Mouse (Mus musculus): ENCODE results near the gene Lzic.
"Not testable (repeated sequence)": the region's sequence is repeated elsewhere in the genome, so short reads cannot be mapped to it uniquely, and the experiment has no call there.

Lzic gene

DNA sequence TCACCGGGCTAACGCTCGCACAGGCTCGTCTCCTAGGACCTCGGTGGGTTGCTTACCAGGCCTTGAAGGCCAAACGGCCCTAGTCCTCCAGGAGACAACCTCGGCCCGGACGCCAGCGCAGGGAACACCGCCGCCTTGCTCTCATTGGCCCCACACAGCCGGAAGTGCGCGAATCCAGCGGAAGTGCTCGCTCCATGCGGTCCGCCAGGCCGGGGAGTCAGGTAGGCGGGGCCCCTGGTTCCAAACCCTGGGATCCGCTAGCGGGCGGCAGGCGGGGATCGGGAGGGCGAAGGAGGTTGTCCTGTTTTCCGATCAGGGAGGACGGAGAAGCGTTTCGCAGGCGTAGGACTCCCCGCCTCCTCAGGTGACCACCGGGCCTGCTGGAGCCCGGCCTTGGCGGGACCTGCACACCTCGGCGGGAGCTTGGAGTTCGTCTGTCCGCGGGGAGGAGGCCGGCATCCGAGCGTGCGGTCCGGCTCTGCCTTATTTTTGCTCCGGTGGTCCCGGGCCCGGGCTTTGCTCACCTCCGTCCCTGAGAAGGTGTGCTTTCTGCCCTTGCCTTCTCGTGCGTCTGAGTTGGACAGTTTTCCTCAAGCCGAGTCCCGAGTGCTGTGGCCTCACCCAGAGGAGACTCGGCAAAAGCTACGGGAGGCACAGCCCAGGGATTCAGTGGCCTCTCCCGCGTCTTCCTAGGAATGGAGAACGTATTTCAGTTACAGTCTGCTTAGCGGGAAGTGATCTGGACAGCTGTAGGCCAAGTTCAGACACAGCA is at the start of gene Lzic, which contains the start of gene Nmnat1:
Gene Lzic (plus strand): TSS at position 177 of the 772 bp plus-strand sequence.
Gene Nmnat1 (minus strand): TSS at position 150 of the 772 bp plus-strand sequence.
- DNase-seq (ENCODE audit: low spot score) = peak; percentile 86

DNA sequence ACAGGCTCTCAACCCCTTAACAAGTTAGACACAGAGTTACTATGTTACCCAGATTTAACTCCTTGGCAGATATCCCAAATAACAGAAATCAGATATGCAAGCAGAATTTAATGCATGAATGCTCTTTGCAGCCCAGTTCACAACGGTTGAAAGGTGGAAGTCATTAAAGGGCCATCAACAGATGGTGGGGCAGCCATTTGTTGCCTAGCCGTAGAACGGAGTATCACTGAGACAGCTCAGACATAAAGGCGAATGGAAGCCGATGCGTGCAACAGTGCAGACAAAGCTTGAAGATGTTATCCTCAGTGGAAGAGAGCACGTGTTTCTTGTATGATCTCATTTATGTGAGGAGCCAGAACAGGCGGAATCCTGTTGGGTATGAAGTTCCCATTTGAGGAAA is 44.5 kb upstream of the Lzic start:
- no peak for DNase-seq (ENCODE audit: low spot score)

DNA sequence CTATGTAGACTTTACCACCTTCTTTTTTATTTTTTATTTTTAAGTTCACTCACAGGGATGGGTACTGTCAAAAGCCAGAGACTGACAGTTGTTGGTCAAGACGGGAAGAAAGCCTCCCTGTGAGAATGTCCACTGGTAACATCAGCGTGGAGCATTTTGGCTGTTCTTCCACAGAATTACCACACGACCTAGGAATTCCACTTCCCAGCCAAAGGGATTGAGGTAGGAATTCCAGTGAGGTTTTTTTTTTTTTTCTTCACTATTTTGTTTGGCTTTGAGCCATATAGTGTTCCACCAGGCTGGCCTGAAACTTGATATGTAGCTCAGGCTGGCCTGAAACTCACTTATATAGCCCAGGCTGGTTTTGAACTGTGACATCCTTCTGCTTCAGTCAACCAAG is 42.6 kb upstream of the Lzic start:
- DNase-seq (ENCODE audit: low spot score) = no peak

DNA sequence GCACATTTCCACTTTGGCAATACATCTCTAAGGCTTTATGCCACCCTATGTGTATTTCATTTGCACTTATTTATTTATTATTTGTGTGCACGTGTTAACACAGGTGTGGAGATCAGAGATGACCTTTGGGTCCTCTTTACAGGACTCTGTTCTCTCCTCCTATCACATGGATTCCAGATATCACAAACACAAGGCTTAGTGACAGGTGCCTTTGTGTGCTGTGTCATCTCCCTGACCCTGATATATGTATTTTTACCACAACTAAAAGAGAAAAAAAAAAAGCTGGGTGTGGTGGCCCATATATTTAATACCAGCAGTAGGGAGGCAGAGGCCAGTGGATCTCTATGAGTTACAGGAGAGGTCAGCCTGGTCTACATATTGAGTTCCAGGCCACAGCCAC is 40.6 kb upstream of the Lzic start:
- DNase-seq (ENCODE audit: low spot score) = no peak

DNA sequence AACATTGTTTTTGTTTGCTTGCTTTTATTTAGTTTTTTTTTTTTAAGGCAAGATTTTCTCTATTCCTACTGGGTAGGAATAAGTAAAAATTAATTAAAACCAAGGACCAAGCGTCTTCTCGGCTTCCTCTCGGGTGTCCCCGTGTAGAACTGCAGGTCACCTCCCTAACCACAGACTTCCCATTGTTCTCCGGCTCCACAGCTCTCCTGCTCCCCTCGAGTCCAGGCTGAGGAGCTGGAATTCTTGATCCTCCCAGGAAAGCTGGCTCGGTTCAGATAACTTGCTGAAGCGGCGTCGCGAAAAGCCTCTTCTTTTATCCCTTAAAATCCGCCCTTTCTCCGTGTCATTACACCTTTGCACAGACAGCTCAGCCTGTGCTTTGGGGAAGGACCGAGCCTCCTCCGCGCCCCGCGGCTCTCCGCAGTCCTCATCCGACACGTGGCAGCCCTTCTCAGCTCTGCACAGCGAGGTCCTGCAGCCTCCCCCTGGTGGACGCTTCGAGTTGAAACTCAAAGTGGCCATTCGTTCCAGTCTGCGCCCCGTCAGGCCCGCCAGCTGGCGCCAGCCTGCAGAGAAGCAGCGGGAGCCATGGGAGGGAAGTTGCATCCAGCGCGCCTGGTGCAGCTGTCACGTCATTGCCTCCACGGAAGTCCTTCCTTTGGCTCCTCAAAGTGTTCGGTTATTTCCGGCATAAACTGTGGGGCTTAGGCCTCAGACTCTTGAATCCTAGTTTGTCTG is 39.9 kb upstream of the Lzic start:
- peak; percentile 86 for DNase-seq (ENCODE audit: low spot score)

DNA sequence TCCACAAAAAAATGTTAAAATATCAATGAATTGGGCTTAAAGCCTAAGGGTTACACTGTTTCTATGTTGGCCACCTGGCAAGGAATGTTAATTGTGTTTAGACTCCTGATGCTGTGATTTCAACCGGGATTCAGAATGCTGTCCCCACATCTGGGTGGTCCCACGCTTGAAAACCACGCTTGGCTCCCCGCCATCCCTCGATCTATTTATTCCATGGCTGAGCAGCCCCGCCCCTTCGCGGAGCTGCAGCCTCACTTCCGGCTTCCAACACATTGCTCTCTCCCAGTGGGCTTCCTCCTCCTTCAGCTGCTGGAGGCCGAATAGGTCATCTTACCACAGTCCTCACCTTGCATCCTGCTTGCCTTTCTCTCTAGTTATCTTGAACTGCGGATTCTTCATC is 39.2 kb upstream of the Lzic start:
- DNase-seq (ENCODE audit: low spot score) = peak; percentile 33

DNA sequence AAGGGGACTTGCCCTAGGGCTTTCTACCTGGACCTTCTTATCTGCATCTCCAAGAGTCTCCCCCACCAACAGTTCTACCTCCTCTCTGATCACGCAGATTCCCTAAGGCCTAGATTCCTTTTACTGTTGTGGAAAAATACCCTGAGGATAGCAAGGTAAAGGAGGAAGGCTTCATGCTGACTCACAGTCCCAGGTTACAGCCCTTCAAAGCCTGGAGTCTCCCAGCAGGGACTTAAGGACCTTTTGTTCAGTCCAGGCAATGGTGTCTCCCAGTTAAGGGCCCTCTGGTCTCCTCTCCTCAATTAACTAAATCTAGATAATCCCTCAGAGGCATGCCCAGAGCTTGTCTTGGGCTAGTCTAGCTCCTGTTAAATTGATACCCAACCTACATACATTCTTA is 38.7 kb upstream of the Lzic start:
- no peak for DNase-seq (ENCODE audit: low spot score)

DNA sequence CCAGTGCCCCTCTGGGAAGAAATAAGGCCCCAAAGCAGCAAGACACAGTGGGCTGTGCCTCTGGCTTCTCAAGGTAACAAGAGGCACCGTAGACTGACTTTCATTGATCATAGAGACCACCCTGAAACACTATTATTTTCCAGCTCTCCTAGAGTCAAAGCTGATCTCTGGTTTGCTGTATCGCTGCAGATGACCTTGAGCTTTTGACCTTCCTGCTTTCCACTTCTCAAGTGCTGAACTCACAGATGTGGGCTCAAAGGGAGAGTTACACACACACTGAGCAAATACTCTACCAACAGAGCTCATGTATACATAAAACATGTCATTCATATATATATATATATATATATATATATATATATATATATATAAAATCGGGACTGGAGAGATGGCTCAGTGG is 34.4 kb upstream of the Lzic start:
- no peak for DNase-seq (ENCODE audit: low spot score)

DNA sequence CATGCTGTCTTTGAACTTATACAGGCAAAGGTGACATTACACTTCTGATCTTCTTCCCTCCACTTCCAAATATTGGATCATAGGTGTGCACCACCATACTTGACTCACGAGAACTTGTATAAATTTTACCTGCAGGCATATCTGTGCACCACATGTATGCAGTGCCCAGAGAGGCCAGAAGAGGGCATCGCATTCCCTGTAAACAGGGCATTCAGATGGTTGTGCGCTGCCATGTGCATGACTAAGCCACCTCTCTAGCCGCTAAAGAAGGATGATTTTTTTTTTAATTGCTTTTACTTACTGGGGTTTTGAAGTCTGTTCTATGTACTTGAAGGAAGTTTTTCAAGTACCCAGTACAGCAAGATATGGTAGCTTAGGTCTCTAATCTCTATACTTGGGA is 31.4 kb upstream of the Lzic start:
- peak; percentile 19 for DNase-seq (ENCODE audit: low spot score)

DNA sequence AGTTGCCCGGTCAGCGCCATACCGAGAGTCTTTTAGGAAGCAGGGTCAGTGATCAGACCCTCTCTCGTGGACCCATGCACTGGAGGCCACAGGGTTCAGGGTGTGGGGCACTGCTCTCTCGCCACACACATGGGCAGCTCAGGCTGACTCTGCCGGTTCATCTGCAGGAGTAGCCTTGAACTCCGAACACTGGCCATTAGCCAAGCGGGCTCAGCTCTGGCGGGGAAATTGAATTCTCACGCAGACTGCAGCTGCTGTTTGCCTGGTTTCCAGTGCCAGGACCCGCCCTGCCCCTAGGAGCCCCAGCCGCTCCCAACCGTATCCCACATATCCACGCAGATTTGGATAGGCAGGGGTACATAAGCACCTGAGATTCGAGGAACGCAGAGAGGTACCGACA is 30.8 kb upstream of the Lzic start:
- no peak for DNase-seq (ENCODE audit: low spot score)

DNA sequence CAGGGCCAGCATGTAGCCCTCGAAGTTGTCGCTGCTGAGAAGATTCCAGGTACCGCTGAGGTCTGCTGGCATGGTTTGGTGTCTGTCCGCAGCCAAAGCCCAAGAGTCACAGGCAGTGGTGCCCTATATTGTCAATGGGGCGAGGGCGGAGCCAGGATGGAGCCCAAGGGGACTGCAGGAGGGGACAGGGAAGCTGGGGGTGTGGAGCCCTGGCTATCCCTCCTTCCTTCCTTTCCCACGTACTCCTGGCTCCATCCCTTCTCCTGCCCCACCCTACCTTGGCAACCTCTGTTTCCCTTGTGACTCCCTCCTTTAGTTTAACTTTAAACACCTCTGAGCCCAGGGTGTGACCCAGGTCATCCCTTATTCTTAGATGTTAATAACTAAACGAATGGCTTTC is 30.1 kb upstream of the Lzic start, which contains the start of gene Rbp7:
Gene Rbp7 (minus strand): TSS at position 100 of the 400 bp plus-strand sequence.
- DNase-seq (ENCODE audit: low spot score) = no peak

DNA sequence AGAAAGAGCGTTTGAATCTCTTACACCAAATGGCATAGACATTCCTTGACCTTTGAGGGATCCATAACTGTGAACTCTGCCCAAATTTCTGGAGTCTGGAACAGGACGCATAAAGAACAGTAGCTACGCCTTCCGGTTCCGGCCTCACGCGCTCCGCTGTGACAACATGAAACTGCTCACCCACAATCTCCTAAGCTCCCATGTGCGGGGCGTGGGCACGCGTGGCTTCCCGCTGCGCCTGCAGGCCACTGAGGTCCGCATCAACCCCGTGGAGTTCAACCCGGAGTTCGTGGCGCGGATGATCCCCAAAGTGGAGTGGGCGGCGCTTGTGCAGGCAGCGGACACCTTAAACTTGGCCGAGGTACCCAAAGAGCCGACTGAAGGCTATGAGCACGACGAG is 27.9 kb upstream of the Lzic start:
- not testable (repeated sequence) for DNase-seq (ENCODE audit: low spot score)

DNA sequence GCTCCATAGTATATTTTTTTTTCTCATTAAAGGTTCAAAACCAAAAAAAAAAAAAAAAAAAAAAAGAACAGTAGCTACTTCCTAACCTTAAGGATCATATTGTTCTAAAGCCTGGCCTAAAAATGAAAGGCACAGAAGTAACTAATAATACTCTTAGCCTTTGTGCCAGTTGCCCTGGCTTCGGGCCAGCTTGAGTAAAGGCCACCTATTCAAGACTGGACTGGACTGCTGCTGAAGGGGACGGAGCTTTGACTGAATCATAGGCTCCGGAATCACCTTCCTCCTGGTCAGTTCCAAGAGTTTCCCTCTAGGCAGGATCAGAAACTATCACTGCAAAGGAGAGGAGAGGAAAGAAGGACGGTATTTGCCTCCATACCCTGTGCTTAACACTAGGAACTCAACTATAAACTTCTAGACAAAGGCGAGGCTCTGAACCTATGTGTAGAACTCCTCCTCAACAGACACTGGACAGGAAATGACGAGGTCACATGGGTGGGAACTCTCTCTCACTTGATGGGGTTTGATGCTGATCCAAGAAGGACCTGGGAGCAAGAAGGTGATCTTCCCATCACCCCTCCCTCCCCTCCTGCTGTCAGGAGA is 27.1 kb upstream of the Lzic start:
- no peak for DNase-seq (ENCODE audit: low spot score)

DNA sequence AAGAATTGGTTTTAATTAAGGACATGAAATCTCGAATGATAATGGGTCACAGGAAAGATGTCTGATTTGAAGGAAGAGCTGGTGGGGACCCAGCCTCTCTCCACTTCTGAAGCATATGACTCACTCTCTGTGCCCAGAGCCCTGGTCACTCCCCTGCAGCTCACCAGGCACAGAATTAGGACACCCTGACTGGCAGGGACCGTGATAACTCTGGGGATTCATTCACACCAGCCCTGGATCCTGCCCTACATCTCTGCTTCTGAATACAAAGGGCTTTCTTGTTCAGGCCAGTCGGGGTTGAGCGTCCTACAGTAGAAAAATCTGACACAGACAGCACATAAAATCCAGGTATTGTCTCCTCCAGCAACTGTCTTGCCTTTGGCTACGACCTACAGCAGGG is 26.5 kb upstream of the Lzic start:
- no peak for DNase-seq (ENCODE audit: low spot score)

DNA sequence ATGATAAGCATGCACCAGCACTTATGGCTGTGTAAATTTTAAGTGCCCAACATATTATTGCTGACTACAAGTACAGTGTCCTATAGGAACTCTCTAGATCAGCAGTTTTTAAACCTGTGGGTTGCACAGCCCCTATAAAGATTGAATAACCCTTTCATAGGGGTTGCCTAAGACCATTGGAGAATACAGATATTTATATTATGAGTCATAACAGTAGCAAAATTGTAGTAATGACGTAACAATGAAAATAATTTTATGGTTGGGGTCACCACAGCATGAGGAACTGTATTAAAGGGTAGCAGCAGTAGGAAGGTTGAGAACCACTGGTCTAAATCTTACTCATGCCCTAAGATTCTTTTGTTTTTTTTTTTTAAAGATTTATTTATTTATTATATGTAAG is 25.6 kb upstream of the Lzic start:
- no peak for DNase-seq (ENCODE audit: low spot score)

DNA sequence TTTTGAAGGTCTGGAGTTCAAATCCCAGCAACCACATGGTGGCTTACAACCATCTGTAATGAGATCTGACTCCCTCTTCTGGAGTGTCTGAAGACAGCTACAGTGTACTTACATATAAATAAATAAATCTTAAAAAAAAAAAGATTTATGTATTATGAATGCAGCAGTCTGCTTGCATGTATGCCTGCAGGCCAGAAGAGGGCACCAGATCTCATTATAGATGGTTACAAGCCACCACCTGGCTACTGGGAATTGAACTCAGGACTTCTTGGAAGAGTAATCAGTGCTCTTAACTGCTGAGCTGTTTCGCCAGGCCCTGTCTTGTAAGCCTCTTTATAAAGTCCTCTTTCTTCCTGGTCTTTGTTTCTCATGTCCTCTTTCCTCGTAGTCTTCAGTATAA is 24.6 kb upstream of the Lzic start:
- not testable (repeated sequence) for DNase-seq (ENCODE audit: low spot score)

DNA sequence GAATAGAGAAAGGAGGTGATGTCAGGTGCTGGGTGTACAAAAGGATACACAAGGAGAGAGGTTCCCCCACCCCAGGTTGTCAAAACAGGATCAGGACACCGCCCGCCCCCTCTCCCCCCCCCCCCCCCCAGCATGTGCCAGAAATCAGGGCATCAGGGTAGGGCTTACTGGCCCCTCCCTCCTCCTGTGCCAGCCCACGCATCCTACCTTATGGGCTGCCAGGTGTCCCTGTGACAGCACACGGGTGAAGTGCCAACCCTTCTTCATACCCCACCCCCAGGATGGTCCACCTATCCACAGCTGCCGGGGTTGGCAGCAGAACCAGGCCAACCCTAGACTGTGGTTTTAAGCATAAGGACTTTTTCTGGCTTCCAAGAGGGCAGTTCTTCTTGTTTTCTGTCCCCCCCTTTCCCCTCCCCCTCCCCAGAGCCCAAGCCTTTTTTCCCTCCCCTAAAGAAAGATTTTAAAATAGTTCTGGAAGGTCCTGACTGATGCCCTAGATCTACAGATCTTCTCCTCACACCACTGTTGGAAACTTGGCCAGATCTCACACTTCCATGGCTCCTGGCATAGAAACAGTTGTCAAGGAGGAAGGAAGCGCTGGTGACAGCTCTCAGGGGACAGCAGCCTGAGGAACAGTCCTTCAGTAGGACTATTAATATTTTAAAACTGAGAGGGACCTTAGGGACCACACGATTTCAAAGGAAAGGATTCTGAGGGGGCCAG is 23.3 kb upstream of the Lzic start:
- DNase-seq (ENCODE audit: low spot score) = no peak

DNA sequence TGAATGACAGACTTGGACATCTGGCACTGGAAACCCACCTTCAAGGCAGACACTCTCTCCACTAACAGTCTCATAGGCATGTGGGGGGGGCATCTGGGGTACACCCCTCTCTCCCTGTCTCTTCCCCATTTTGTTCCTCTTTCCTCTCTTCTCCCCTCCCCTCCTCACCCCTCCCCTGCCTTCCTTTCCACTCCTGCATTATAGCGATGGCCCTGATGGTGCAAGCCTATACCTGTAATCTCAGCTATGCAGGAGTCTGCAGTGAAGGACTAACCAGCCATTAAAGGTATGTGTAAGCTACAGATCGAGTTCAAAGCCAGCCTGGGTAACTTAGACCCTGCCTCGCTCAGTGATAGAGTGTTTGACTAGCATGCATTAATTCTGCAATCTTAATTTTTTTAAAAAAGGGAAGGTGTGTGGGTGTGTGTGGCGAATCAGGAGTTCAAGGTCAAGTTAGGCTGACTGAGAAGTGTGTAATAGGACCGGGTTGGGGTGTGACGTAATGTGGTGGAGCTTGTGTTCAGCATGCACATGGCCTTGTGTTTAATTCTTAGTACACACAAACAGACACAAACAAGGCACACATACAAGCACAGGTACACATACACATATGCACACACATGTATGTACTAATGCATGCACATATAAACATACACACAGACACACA is 22.6 kb upstream of the Lzic start:
- no peak for DNase-seq (ENCODE audit: low spot score)

DNA sequence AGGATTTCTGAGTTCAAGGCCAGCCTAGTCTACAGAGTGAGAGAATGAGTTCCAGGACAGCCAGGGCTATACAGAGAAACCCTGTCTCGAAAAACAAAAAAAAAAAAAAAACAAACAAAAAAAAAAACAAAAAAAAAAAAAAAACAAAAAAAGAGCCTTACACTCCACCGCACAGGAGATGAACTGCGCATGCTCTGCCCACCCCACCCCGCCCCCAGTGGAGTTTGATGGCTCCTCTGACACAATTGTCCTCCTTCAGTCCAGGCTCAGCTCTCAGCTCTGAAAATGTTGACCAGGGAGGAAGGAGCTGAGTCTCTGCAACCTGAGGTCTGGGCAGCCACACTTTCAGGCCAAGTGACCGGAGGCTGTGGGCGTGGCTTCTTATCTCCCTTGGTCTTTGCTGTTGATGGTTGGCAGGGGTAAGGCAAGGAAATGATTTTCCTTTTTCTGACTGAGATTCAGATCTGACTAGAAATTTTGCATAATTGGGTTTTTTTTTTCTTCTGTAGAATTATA is 21.5 kb upstream of the Lzic start:
- no peak for DNase-seq (ENCODE audit: low spot score)

DNA sequence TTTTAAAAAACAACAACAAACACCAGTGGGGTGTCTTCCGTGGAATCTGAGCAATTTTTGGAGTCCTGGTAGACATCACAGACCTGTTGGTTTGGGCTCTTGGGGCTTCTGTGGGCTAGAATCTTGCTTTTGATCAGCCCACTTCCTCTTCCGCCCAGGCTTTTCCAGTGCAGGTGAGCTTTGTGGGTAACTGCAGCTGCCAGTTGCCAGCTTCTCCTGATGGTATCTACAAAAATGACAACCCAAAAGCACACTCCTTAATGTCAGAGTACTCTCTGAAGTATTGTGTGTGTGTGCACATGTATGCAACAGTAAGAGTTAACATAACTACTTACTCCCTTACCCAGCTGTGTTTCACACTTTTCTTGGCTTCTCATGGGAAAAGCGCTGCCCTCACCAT is 15.5 kb upstream of the Lzic start:
- no peak for DNase-seq (ENCODE audit: low spot score)

DNA sequence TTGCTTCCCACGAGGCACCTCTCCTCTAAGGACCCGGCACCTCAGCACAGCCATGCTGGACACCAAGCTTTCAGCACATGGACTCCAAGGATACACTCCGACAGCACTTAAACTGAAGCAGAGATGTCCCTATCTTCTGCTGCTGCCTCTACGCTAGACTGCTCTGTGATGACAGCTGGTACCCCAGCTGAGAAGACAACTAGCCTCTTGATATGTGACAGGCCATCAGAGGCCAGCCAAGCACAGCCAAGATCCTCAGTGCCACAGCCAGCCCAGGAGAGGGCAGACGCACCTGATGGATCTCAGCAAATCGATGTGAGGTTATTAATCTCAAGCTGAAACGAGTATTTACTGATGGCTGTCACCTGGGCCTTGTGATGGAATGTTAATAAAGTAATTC is 9.9 kb upstream of the Lzic start:
- DNase-seq (ENCODE audit: low spot score) = no peak

DNA sequence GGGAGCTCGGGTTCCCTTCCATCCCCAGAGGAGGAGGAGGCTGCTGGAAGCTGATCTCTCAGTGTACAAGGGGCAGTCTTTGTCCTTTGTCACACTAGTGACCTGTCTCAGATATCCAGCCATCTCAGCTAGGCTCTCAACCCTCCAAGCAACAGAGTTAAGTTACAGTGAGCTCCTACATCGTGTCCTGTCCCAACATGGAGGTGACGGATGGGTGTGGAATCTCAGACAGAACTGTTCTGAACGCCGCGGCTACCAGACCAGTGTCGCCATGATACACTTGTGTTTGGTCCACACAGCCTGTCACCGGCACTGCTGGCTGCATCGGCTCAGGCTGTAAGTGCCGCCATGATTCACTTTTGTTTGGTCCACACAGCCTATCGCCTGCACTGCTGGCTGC is 8.0 kb upstream of the Lzic start, which contains the start of gene Tmem274:
Gene Tmem274 (plus strand): TSS at position 301 of the 400 bp plus-strand sequence.
- DNase-seq (ENCODE audit: low spot score) = no peak
